Mouse (Mus musculus) liver, adult 2 months (tissue): Measurements from ENCODE around the gene Cd46.

ENCODE experiments used
- CTCF ChIP-seq: fragments of 200-500 bp; IDR thresholded peaks from 2 replicates; pipeline ENCODE4 v1.5.1; 2011; ENCODE audit warnings: low read depth, low read length, control low read depth
- POLR2A ChIP-seq: fragments of 200-500 bp; IDR thresholded peaks from 2 replicates; pipeline ENCODE4 v1.6.1; 2011; ENCODE audit warnings: low read length, control low read depth; ENCODE audit not compliant: insufficient read depth; ENCODE audit errors: extremely low read depth

DNA sequence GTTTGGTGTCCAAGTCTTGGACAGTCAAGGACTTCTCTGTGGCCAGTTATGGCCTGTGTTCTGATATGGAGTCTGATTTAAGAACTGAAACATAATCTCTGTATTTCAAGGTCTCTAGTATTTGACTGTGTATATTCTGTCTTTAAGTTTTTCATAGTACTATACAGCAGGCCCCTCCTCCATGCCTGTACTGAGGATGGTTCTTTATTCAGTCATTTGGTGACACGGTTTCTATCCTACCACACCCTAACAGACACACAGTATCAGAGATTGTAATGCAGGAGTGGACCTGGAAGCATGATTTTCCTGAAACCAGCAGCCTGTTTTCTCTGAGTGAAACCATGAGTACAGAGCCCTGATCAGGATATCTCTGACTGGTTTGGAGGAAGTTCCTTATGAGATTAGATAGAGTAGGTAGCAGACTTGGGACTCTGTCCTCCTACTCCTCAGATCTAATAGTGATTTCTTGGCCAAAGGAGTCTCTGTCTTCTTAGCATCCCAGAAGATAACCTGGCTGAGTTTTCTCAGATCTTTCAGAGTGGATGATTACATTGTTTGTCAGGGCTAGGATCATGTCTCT is 98.5 kb downstream of the Cd46 start:
- TF ChIP-seq CTCF, result no peak
- no peak for TF ChIP-seq POLR2A
